Mouse (Mus musculus): ENCODE measurements around the gene Olfr701. TPM values are rescaled to one million over a fixed set of nuclear protein-coding genes. Genes with fewer than 3 reads are reported as not detected.

Olfr701 gene
- total RNA-seq (2023), result not detected

GRCm38 (mm10) chr7:106813829-106814228, at the start of gene Olfr701:
TSS of gene Olfr701 (plus strand) at chr7:106814129.

GRCm38 (mm10) chr7:106793098-106793497, 20.8 kb upstream of the Olfr701 start, which contains the start of gene Olfr699:
TSS of gene Olfr699 (minus strand) at chr7:106793198.

GRCm38 (mm10) chr7:106808734-106809133, 5.2 kb upstream of the Olfr701 start, which contains the start of gene Olfr700:
TSS of gene Olfr700 (minus strand) at chr7:106808834.

GRCm38 (mm10) chr7:106833793-106834192, 19.9 kb downstream of the Olfr701 start, which contains the start of gene Olfr702:
TSS of gene Olfr702 (minus strand) at chr7:106833893.

GRCm38 (mm10) chr7:106843060-106843459, 29.1 kb downstream of the Olfr701 start, which contains the start of gene Olfr703:
TSS of gene Olfr703 (plus strand) at chr7:106843360.

GRCm38 (mm10) chr7:106862885-106863284, 49.0 kb downstream of the Olfr701 start, which contains the start of gene Olfr704:
TSS of gene Olfr704 (plus strand) at chr7:106863185.

Other genes starting within 250 kb of the Olfr701 start
- gene Olfr693, start 133.5 kb upstream of the Olfr701 start, total RNA-seq (2023), result not detected
- gene Olfr694, start 122.3 kb upstream of the Olfr701 start, total RNA-seq (2023), result not detected
- not detected for gene Olfr695, start 97.7 kb upstream of the Olfr701 start, total RNA-seq (2023)
- gene Olfr697, start 71.7 kb upstream of the Olfr701 start, total RNA-seq (2023), result not detected
- not detected for gene Olfr698, start 58.7 kb upstream of the Olfr701 start, total RNA-seq (2023)
- not detected for gene Olfr699, start 20.9 kb upstream of the Olfr701 start, total RNA-seq (2023)
- not detected for gene Olfr700, start 5.3 kb upstream of the Olfr701 start, total RNA-seq (2023)
- gene Olfr702, start 19.8 kb downstream of the Olfr701 start, total RNA-seq (2023), result not detected
- not detected for gene Olfr703, start 29.2 kb downstream of the Olfr701 start, total RNA-seq (2023)
- not detected for gene Olfr704, start 49.1 kb downstream of the Olfr701 start, total RNA-seq (2023)
- not detected for gene Olfr705, start 62.8 kb downstream of the Olfr701 start, total RNA-seq (2023)
- not detected for gene Olfr706, start 74.0 kb downstream of the Olfr701 start, total RNA-seq (2023)
- not detected for gene Olfr707, start 87.1 kb downstream of the Olfr701 start, total RNA-seq (2023)
- gene Olfr1532-ps1, start 93.9 kb downstream of the Olfr701 start, total RNA-seq (2023), result not detected
- gene Olfr709-ps1, start 118.1 kb downstream of the Olfr701 start, total RNA-seq (2023), result 0.33 TPM
- not detected for gene Olfr710, start 134.2 kb downstream of the Olfr701 start, total RNA-seq (2023)
- not detected for gene Olfr6, start 149.8 kb downstream of the Olfr701 start, total RNA-seq (2023)
- gene Olfr711, start 161.3 kb downstream of the Olfr701 start, total RNA-seq (2023), result not detected
- gene Olfr2, start 191.9 kb downstream of the Olfr701 start, total RNA-seq (2023), result not detected
- gene Olfr713, start 217.0 kb downstream of the Olfr701 start, total RNA-seq (2023), result not detected